Mouse (Mus musculus) midbrain, embryonic 13.5 days (tissue): Measurements from ENCODE around the gene Arhgdig. TPM values are rescaled to one million over a fixed set of nuclear protein-coding genes. Genes with fewer than 3 reads are reported as not detected.
"Not testable (repeated sequence)": the region's sequence is repeated elsewhere in the genome, so short reads cannot be mapped to it uniquely, and the experiment has no call there.

Source experiments
- ATAC-seq: fragments of 200-750 bp; cut with Nextera tagmentation; 2 replicates; pipeline ENCODE4 v1.8.0; 2017; ENCODE audit warnings: mild to moderate bottlenecking, moderate TSS enrichment, moderate library complexity
- H3K27ac ChIP-seq: fragments of 300-500 bp; sonication (generic); 2 replicates; pipeline ENCODE4 v1.5.1; 2015; ENCODE audit warnings: inconsistent platforms, mild to moderate bottlenecking, moderate library complexity
- H3K27me3 ChIP-seq: fragments of 300-500 bp; sonication (generic); 2 replicates; pipeline ENCODE4 v1.6.1; 2015; ENCODE audit warnings: mild to moderate bottlenecking, inconsistent platforms
- H3K36me3 ChIP-seq: fragments of 300-500 bp; sonication (generic); 2 replicates; pipeline ENCODE4 v1.6.1; 2015; ENCODE audit warnings: mild to moderate bottlenecking, inconsistent platforms
- H3K4me1 ChIP-seq: fragments of 300-500 bp; sonication (generic); replicated peaks from 2 replicates; pipeline ENCODE4 v1.6.1; 2015; ENCODE audit warnings: inconsistent platforms
- H3K4me2 ChIP-seq: fragments of 300-500 bp; sonication (generic); replicated peaks from 2 replicates; pipeline ENCODE4 v1.6.1; 2015; ENCODE audit warnings: moderate library complexity, mild to moderate bottlenecking, inconsistent platforms
- H3K4me3 ChIP-seq: fragments of 300-500 bp; sonication (generic); replicated peaks from 2 replicates; pipeline ENCODE4 v1.5.1; 2015; ENCODE audit warnings: mild to moderate bottlenecking, inconsistent platforms
- H3K9ac ChIP-seq: fragments of 300-500 bp; sonication (generic); replicated peaks from 2 replicates; pipeline ENCODE4 v1.6.1; 2015; ENCODE audit warnings: mild to moderate bottlenecking, inconsistent platforms
- H3K9me3 ChIP-seq: fragments of 300-500 bp; sonication (generic); 2 replicates; pipeline ENCODE4 v1.6.1; 2016; ENCODE audit warnings: mild to moderate bottlenecking, inconsistent platforms
- WGBS: fragments of 180-500 bp; shearing (Covaris S2); methylation state at CpG from one replicate; pipeline ENCODE4 v1.1.7; 2015; 5-methylcytosine and 5-hydroxymethylcytosine counted together
- polyA plus RNA-seq: library from polyadenylated mRNA; unstranded; fragments of >200 nt; fragmentation: Nextera tagmentation; extraction: Ambion mirVana; gene quantifications from 2 replicates; pipeline ENCODE4 v1.2.1, GENCODE M21; 2015

The Arhgdig gene
- polyA plus RNA-seq, 1 experiment from 2014 or later: 28.3 TPM

- WGBS: 4% methylated on average over 22 of the region's 22 CpGs
- Histone ChIP-seq H3K4me2 (peak within 1 kb of the TSS; percentile 93), H3K9me3 (no peaks in the 10 kb centered on the region), H3K27me3 (peaks cover 72% of the 10 kb centered on the region), H3K27ac (no peak within 1 kb of the TSS), H3K4me1 (peaks cover 28% of the 10 kb centered on the region), H3K4me3 (peak within 1 kb of the TSS; percentile 59), H3K36me3 (peaks cover 6% of the 10 kb centered on the region), H3K9ac (peak within 1 kb of the TSS; percentile 17)
- ATAC-seq: no peak
Measured at GRCm38 (mm10) chr17:26202737-26203136, 4.8 kb downstream of the Arhgdig start, which contains the start of gene Rgs11. Gene Rgs11, plus strand, starts transcription at chr17:26202951.

GRCm38 (mm10) chr17:26201998-26202397 is 5.6 kb downstream of the Arhgdig start:
- H3K9me3 ChIP-seq: no peaks in the 10 kb centered on the region
- ATAC-seq: no peak
- H3K27me3 ChIP-seq: peaks cover 72% of the 10 kb centered on the region
- H3K4me1 ChIP-seq: peaks cover 28% of the 10 kb centered on the region
- peak overlapping the region; percentile 59; the same call in 1 of the 2 replicates for H3K4me3 ChIP-seq
- H3K36me3 ChIP-seq: peaks cover 13% of the 10 kb centered on the region
- H3K9ac ChIP-seq: no peak overlapping the region
- no peak overlapping the region for H3K27ac ChIP-seq
- no peak overlapping the region for H3K4me2 ChIP-seq

- Histone ChIP-seq H3K27me3 (peaks cover 72% of the 10 kb centered on the region), H3K9ac (peak overlapping the region; percentile 73), H3K4me1 (peaks cover 28% of the 10 kb centered on the region), H3K4me3 (peak overlapping the region; percentile 59), H3K36me3 (peaks cover 22% of the 10 kb centered on the region), H3K9me3 (no peaks in the 10 kb centered on the region), H3K27ac (no peak overlapping the region), H3K4me2 (peak overlapping the region; percentile 93)
- WGBS: under 1% methylated on average over 89 of the region's 92 CpGs
- ATAC-seq: peak; percentile 84
Measured at GRCm38 (mm10) chr17:26200831-26201705, 6.5 kb downstream of the Arhgdig start.

- no peaks in the 10 kb centered on the region for H3K9me3 ChIP-seq
- 81% methylated on average over 4 of the region's 4 CpGs for WGBS
- H3K36me3 ChIP-seq: peaks cover 44% of the 10 kb centered on the region
- H3K4me3 ChIP-seq: no peak within 1 kb of the TSS
- no peak within 1 kb of the TSS for H3K27ac ChIP-seq
- H3K27me3 ChIP-seq: peaks cover 54% of the 10 kb centered on the region
- no peak for ATAC-seq
- no peak within 1 kb of the TSS for H3K9ac ChIP-seq
- H3K4me2 ChIP-seq: no peak within 1 kb of the TSS
- H3K4me1 ChIP-seq: peaks cover 28% of the 10 kb centered on the region
Measured at GRCm38 (mm10) chr17:26198892-26199291, 8.7 kb downstream of the Arhgdig start, which contains the start of gene Pdia2. Gene Pdia2, minus strand, starts transcription at chr17:26199087.

GRCm38 (mm10) chr17:26192481-26193190 is 14.9 kb downstream of the Arhgdig start:
- no peak for ATAC-seq
- Histone ChIP-seq H3K4me1 (no peaks in the 10 kb centered on the region), H3K4me3 (no peak overlapping the region), H3K27me3 (no peaks in the 10 kb centered on the region), H3K27ac (no peak overlapping the region), H3K9me3 (no peaks in the 10 kb centered on the region), H3K36me3 (peaks cover 100% of the 10 kb centered on the region), H3K9ac (no peak overlapping the region), H3K4me2 (no peak overlapping the region)
- 98% methylated on average over 15 of the region's 15 CpGs for WGBS

GRCm38 (mm10) chr17:26191486-26191885 is 16.1 kb downstream of the Arhgdig start:
- H3K4me3 ChIP-seq, H3K9ac ChIP-seq, H3K4me1 ChIP-seq: not testable (repeated sequence)

GRCm38 (mm10) chr17:26188091-26188805 is 19.3 kb downstream of the Arhgdig start:
- Histone ChIP-seq H3K9me3 (no peaks in the 10 kb centered on the region), H3K4me1 (no peaks in the 10 kb centered on the region), H3K4me2 (no peak overlapping the region), H3K9ac (no peak overlapping the region), H3K4me3 (no peak overlapping the region), H3K36me3 (peaks cover 97% of the 10 kb centered on the region), H3K27ac (no peak overlapping the region), H3K27me3 (no peaks in the 10 kb centered on the region)
- 93% methylated on average over 11 of the region's 11 CpGs for WGBS
- ATAC-seq: no peak

More at GRCm38 (mm10) chr17:26191486-26191885, 16.1 kb downstream of the Arhgdig start:
- H3K27ac ChIP-seq, H3K27me3 ChIP-seq, H3K9me3 ChIP-seq, H3K4me2 ChIP-seq, ATAC-seq: not testable (repeated sequence)
- H3K36me3 ChIP-seq: peaks cover 99% of the 10 kb centered on the region
- 92% methylated on average over 7 of the region's 7 CpGs for WGBS

GRCm38 (mm10) chr17:26187592-26187991 is 20.0 kb downstream of the Arhgdig start:
- Histone ChIP-seq H3K4me3 (no peak overlapping the region), H3K27me3 (no peaks in the 10 kb centered on the region), H3K4me1 (no peaks in the 10 kb centered on the region), H3K4me2 (no peak overlapping the region), H3K27ac (no peak overlapping the region), H3K9ac (no peak overlapping the region), H3K36me3 (peaks cover 97% of the 10 kb centered on the region), H3K9me3 (no peaks in the 10 kb centered on the region)
- ATAC-seq: no peak
- 97% methylated on average over 5 of the region's 5 CpGs for WGBS

- Histone ChIP-seq H3K9ac (no peak overlapping the region), H3K4me1 (no peaks in the 10 kb centered on the region), H3K27ac (no peak overlapping the region), H3K4me2 (no peak overlapping the region), H3K36me3 (peaks cover 63% of the 10 kb centered on the region), H3K27me3 (no peaks in the 10 kb centered on the region), H3K9me3 (no peaks in the 10 kb centered on the region), H3K4me3 (no peak overlapping the region)
- 95% methylated on average over 3 of the region's 3 CpGs for WGBS
- ATAC-seq: no peak
Measured at GRCm38 (mm10) chr17:26181179-26181578, 26.4 kb downstream of the Arhgdig start.

- no peak overlapping the region for H3K4me3 ChIP-seq
- no peak overlapping the region for H3K27ac ChIP-seq
- no peak overlapping the region for H3K4me2 ChIP-seq
- ATAC-seq: no peak
- peaks cover 61% of the 10 kb centered on the region for H3K36me3 ChIP-seq
- H3K27me3 ChIP-seq: no peaks in the 10 kb centered on the region
- H3K4me1 ChIP-seq: no peaks in the 10 kb centered on the region
- H3K9ac ChIP-seq: no peak overlapping the region
- H3K9me3 ChIP-seq: no peaks in the 10 kb centered on the region
Measured at GRCm38 (mm10) chr17:26178611-26179010, 29.0 kb downstream of the Arhgdig start.

- H3K9me3 ChIP-seq, H3K27me3 ChIP-seq, H3K4me1 ChIP-seq, H3K9ac ChIP-seq, H3K4me3 ChIP-seq, H3K27ac ChIP-seq, ATAC-seq, H3K4me2 ChIP-seq: not testable (repeated sequence)
- H3K36me3 ChIP-seq: peaks cover 51% of the 10 kb centered on the region
- WGBS: 92% methylated on average over 2 of the region's 2 CpGs
Measured at GRCm38 (mm10) chr17:26175248-26175647, 32.3 kb downstream of the Arhgdig start.

- H3K9me3 ChIP-seq: no peaks in the 10 kb centered on the region
- H3K27me3 ChIP-seq: no peaks in the 10 kb centered on the region
- ATAC-seq: no peak
- 0 out of 2 replicates have a peak, but pooled peaks cover 8% of the 10 kb centered on the region for H3K36me3 ChIP-seq
- H3K9ac ChIP-seq: no peak overlapping the region
- H3K4me2 ChIP-seq: no peak overlapping the region
- WGBS: 96% methylated on average over 2 of the region's 2 CpGs
- H3K4me1 ChIP-seq: no peaks in the 10 kb centered on the region
- H3K4me3 ChIP-seq: no peak overlapping the region
- H3K27ac ChIP-seq: no peak overlapping the region
Measured at GRCm38 (mm10) chr17:26168039-26168438, 39.5 kb downstream of the Arhgdig start.
